Mouse (Mus musculus): ENCODE measurements around the gene Gm21958. TPM values are rescaled to one million over a fixed set of nuclear protein-coding genes. Genes with fewer than 3 reads are reported as not detected.
A peak's percentile ranks its signal among the peaks of the same experiment; 100 is the strongest.
"Not testable (repeated sequence)": the region's sequence is repeated elsewhere in the genome, so short reads cannot be mapped to it uniquely, and the experiment has no call there.

Gm21958 gene
- total RNA-seq, 2 experiments from 2014 or later, result not detected

DNA sequence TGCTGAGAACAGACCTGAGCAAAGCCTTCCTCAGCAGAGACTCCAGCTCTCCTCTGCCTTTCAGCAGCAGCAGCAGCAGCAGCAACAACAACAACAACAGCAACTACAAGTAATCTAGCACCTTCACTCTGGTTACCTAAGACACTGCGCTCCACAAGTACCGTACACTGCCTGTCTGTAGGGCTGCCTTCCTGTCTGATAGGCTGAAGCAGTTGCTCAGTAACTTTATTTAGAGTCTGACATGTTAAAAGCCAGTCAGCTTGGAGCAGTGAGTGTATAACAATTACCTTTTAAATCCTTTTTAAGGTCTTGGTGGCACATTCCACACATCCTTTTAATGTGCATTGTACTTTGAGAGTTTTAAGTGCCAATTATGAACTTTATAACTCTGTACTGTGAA lies 13.4 kb upstream of the Gm21958 start:
- intact Hi-C loops (cut with DNase I), result no loop called here

DNA sequence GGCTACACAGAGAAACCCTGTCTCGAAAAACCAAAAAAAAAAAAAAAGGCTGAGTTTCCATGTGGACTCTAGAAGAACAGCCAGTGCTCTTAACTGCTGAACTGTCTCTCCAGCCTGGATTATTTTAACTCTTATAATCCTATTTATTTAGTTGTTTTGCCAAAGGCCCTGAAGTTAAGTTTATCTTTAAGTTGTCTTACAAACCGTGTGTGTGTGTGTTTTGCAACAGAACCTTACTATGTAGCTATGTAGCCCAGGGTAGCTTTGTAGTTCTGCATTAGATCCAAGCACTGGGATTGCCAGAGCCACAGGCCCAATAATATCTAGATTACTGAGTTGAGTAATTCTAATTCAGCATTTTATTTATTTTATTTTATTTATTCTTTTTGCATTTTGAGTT lies 11.2 kb upstream of the Gm21958 start:
- no peak for DNase-seq (ENCODE audit: low spot score in 2 of 2)
- intact Hi-C loops (cut with DNase I), result no loop called here

More for the DNA sequence above, 13.4 kb upstream of the Gm21958 start:
- no peak for DNase-seq (ENCODE audit: low spot score in 2 of 2)

DNA sequence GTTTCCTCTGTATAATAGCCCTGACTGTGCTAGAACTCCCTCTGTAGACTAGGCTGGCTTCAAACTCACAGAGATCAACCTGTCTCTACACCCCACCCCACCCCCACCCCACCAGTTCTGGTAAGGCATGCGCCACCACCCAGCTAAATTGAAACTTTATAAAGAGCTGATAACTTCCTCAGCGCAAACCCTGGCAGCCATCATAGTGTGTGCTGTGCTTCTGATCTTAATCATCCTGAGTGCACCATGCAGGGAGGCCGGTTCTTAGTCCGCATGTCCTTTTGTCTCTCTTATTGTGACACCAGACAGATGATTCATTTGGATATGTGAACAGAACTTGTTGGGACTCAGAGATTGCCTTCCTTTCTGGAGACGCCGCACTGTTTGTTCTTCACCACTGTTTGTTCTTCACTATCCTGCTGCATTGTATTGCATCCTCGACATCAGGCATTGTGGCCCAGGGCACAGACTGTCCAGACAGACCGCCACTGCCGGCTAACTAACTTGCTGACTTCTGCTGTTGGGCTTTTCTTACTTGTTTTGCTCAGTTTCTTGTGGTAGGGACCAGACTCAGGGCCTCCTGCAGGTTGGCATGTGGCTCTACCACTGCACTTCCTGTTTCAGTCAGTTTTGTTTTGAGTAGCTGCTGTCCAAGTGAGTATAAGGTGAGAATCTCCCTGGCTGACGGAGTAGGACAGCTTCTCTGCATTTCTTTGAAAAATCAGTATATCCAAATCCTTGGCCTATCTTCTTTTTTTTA lies 9.8 kb upstream of the Gm21958 start:
- DNase-seq (ENCODE audit: low spot score in 2 of 2), result peak; percentile 9 to 23

DNA sequence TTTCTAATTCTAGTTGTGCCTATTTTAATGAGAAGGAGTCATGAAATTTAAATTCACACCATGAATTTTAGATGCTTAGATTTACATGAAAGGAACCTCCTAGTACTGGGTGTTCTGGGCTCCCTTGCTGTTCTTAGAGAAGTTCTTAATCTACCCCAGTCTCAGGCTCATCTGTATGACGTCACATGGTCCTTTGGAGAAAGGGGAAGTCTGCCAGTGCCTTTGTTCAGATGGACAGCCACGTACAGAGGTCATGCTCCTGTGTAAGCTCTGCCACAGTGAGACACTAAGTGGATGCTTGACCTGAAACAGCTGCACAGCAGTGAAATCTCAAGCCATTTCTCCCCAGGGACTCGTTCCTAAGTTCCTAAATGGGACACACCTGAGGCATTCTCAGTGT lies 4.8 kb upstream of the Gm21958 start:
- intact Hi-C loops (cut with DNase I), result no loop called here
- peak in 1 of 2 experiments; percentile 28 for DNase-seq (ENCODE audit: low spot score in 2 of 2)

More for the DNA sequence above, 9.8 kb upstream of the Gm21958 start:
- intact Hi-C loops (cut with DNase I), result no loop called here

DNA sequence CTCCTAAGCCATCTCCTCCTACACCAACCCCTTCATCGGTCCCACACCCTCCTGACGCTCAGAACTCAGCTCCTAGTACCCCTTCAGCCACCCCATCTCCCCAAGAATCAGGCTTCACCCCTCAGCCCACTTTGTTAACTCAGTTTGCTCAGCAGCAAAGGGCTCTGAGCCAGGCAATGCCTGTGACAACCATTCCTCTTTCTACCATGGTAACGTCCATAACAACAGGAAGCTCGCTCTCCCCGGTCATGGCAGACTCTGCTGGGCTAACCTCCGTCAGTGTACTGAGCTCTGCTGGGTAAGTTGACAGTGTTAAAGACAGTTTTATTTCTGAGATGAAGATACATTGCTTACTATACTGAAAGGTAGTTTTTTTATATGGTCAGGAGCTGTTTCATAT lies 3.2 kb upstream of the Gm21958 start:
- intact Hi-C loops (cut with DNase I), result no loop called here
- no peak for DNase-seq (ENCODE audit: low spot score in 2 of 2)

DNA sequence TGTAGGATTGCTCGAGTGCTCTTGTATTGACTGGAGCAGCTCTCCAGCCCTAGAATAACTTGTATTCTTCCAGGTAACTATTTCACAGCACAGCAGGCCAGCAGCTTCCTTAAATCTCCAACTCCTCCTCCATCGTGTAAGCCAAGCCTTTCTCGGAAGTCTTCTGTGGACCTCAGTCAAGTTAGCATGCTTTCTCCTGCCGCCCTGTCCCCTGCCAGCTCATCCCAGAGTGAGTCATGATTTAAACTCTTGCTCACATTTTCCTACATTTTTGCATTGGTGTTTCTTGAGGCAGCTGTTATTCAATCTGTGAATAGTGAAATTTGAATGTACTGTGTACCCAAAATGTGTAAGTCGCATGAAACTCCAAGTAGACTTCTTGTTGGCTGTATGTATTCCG lies 1.3 kb upstream of the Gm21958 start:
- DNase-seq (ENCODE audit: low spot score in 2 of 2), result peak; percentile 22 to 50
- intact Hi-C loops (cut with DNase I), result no loop called here

DNA sequence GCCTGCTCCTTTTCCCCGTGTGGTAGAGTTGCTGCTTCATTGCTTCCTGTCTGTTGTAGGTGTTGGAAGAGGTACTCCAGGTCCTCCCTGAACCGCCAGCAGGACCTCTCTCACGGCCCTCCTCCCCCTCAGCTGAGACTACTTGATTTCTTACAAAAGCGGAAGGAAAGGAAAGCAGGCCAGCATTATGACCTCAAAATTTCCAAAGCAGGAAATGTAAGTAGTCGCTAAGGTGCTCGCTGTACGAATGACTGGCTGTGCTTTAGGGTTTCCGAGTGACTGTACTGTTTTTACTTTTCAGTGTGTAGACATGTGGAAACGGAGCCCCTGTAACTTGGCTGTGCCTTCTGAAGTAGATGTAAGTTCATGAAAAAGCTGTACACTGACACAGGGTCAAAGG lies 5.2 kb downstream of the Gm21958 start:
- intact Hi-C loops (cut with DNase I), result no loop called here

DNA sequence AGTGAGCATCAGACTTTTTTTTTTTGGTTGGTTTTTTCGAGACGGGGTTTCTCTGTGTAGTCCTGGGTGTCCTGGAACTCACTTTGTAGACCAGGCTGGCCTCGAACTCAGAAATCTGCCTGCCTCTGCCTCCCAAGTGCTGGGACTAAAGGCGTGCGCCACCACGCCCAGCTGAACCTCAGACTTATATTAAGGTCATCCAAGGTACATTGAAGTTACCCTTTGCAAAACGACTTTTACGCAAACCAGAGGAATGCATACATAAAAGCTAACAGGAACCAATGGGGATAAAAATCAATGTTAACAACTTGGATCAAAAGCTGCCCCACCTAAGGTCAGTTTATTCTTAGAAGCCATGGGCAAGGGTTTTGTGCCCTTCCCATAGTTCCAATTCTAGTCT lies 10.0 kb downstream of the Gm21958 start:
- intact Hi-C loops (cut with DNase I); DNase-seq (ENCODE audit: low spot score in 2 of 2): not testable (repeated sequence)

More for the DNA sequence above, 5.2 kb downstream of the Gm21958 start:
- no peak for DNase-seq (ENCODE audit: low spot score in 2 of 2)

DNA sequence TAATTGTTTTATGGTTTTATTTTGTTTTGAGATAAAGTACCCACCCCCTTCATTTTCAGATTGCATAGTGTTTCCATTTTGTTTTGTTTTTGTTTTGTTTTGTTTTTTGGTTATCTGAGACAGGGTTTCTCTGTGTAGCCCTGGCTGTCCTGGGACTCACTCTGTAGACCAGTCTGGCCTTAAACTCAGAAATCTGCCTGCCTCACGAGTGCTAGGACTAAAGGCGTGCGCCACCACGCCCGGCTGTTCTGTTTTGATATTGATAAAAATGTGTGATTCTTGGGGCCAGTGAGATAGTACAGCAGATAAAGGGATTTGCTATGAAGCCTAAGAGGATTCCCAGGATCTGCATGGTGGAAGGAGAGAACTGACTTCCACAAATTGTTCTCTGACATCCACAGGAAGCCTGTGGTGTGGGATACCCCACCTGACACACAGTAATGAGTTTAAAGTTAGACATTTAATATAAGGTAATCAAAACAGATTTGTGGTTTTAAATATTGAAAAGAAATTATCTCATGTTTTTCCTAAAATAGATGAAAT lies 14.3 kb downstream of the Gm21958 start:
- DNase-seq (ENCODE audit: low spot score in 2 of 2), result no peak
- intact Hi-C loops (cut with DNase I), result no loop called here

DNA sequence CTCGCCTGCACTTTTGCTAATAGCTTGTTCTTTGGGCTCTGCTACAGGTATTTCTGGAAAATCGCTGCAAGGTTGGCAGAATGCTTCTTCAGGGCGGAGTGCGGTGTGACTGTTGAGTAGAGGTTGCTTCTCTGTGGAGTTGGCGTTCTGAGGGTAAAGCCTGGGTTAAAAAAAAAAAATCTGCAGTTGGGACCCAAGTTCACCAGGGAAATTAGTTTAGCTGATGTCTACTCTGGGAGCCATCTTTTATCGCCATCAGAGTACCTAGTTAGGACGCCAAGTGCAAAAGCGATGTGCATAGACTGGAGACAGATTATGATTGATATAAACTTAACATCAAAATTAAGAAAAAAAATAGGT lies 21.1 kb downstream of the Gm21958 start:
- intact Hi-C loops (cut with DNase I), result loop anchor here (5.0 kb wide), 1 partner anchor 536 kb away; the partner anchor contains the start of gene Trpc4
- no peak for DNase-seq (ENCODE audit: low spot score in 2 of 2)

DNA sequence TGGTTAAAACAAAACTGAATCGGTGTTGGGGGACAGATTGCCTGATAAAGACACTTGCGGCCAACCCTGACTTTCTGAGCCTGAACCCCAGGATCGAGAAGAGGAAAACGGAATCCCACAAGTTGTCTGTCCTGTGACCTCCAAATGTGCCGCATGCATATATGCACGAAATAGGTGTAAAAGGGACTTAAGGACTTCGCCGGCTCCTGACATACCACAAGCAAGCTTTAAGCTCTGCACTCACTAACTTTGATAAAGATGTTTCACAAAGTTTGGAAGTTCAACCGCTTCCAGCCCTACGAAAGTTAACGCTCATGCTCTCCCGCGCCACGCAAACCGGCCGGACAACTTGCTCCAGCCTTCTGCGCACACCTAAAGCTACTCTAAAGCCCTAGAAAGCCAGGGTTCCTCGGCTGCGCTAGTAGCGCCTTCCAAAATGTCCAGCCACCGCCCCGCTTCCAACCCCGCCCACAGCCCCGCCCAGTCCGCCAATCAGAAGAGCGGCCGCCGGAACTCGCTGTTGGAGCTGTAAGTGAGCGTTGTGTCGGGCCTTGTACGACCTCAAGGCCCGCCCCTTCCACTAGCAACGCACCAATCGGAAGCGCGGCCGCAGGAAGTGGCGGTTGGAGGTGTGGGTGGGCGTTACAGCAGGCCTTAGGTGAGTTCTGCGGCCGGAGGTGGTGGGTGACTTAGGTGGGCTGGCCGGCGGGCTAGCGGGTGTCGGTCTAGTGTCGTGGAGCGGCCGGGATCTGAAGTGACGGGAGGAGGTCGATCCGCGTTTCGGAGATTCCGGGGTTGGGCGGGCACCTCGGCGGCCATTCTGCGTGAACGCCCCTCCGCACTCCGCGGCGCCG lies 21.7 kb downstream of the Gm21958 start, which contains the start of gene Supt20:
Gene Supt20, plus strand, starts transcription at position 606 of the 854 bp plus-strand sequence.
- intact Hi-C loops (cut with DNase I), result loop anchor here (5.0 kb wide), 1 partner anchor 535 kb away; the partner anchor contains the start of gene Trpc4
- peak; percentile 93 for DNase-seq (ENCODE audit: low spot score in 2 of 2)

DNA sequence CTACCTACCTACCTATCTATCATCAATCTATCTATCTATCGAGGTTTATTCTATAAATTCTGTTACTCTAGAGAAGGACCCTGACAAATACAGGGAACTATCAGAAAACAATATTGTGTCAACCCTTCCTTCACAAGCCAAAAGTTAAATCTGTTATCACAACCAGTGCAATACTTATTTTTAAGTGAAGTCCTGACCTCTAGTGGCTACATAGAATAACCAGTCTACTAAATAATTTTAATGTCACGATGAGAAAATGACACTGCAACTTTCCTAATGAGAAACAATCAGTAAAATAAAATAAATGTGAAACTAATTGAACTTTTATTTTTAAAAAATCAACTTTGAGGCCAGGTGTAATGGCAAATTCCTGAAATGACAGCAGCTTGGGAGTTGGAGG lies 25.1 kb downstream of the Gm21958 start:
- DNase-seq (ENCODE audit: low spot score in 2 of 2), result no peak
- intact Hi-C loops (cut with DNase I), result loop anchor here (5.0 kb wide), 2 partner anchors 332 to 952 kb away; no protein-coding TSS in a partner anchor

DNA sequence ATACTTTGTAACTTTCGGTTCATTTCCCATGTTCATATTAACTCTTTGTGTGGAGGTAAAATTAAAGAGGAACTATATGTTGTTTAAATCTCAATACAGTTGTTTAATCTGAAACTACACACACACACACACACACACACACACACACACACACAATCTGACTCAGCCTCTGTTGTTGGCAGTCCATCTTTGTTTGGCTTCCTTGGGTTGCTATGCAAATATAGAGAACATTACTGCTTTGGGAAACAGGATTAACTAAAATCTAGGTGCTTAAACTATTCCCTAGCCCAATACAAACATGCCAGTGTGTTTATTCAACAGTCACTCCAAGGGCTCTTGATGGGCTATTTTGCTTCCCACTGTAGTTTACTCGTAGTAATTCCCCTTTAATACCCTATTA lies 26.9 kb downstream of the Gm21958 start:
- intact Hi-C loops (cut with DNase I), result loop anchor here (5.0 kb wide), 2 partner anchors 330 to 950 kb away; no protein-coding TSS in a partner anchor

DNA sequence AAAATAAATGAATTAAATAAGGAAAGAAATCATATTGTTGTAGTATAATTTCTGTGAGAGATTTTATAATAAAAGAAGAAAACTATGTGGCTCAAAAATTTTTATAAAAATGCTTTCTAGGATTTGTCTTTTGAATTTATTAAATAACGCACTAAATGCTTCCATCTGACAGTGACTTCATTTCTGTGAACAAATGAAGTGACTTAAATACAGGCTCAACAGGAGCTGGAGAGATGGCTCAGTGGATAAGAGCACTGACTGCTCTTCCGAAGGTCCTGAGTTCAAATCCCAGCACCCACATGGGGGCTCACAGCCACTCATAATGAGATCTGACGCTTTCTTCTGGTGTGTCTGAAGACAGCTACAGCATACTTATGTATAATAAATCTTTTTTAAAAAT lies 29.0 kb downstream of the Gm21958 start:
- intact Hi-C loops (cut with DNase I), result loop anchor here (5.0 kb wide), 2 partner anchors 328 to 948 kb away; no protein-coding TSS in a partner anchor
- DNase-seq (ENCODE audit: low spot score in 2 of 2), result no peak

More for the DNA sequence above, 26.9 kb downstream of the Gm21958 start:
- DNase-seq (ENCODE audit: low spot score in 2 of 2), result no peak

DNA sequence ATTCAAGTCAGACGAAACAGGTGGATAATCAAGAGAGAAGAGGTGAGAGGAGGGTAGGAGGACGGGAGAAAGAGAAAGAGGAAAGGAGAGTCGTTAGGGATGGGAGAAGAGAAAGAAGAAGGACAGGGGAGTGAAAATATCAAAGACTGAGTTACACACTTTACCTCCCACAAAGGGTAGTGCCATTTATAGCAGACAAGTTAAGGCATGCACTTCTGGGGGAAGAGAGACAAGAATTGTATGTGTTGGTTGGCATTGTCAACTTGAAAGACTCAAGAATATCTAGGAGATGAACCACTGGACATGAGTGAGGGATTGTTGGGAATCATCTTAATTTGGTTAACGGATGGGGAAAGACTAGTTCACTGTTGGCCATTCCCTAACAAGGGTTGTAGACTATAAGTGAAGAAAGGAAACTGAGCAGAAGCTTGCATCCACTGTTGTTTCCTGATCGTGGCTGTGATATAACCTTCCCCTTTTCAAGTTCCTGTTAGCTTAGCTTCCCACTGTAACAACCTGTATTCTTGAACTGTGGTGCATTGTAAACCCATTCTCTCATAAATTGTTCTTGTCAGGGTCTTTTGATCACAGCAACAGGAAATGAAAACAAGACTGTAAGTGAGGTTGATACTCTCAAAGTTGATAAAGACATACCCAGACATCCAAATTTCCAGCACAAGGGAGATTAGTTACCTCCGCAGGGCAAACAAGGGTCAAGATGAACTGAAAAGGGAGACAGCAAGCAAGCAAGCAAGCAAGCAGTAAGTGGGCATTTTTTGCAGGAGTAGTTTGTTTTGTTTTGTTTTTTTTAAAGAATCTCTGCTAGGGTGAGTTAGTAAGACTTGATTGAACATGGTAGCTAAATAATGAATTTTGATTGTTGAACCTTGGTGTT lies 32.6 kb downstream of the Gm21958 start:
- no peak for DNase-seq (ENCODE audit: low spot score in 2 of 2)
- intact Hi-C loops (cut with DNase I), result no loop called here

DNA sequence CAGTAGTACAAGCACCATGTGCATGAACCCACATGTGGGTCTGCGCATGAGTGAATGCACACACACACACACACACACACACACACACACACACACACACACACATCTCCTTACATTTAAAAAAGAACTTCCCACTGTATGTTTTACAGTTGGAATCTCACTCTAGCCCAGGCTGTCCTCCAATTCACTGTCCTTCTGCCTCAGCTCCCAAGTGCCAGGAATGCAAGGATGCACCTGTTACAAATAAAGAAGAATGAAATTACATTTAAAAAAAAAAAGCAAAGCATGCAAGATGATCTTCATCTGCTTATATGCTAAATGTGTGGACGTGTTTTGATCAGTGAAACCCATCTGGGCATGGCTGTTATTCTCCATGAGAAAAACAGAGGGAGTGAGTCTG lies 37.3 kb downstream of the Gm21958 start:
- intact Hi-C loops (cut with DNase I), result no loop called here
- DNase-seq (ENCODE audit: low spot score in 2 of 2), result peak in 1 of 2 experiments; percentile 25

DNA sequence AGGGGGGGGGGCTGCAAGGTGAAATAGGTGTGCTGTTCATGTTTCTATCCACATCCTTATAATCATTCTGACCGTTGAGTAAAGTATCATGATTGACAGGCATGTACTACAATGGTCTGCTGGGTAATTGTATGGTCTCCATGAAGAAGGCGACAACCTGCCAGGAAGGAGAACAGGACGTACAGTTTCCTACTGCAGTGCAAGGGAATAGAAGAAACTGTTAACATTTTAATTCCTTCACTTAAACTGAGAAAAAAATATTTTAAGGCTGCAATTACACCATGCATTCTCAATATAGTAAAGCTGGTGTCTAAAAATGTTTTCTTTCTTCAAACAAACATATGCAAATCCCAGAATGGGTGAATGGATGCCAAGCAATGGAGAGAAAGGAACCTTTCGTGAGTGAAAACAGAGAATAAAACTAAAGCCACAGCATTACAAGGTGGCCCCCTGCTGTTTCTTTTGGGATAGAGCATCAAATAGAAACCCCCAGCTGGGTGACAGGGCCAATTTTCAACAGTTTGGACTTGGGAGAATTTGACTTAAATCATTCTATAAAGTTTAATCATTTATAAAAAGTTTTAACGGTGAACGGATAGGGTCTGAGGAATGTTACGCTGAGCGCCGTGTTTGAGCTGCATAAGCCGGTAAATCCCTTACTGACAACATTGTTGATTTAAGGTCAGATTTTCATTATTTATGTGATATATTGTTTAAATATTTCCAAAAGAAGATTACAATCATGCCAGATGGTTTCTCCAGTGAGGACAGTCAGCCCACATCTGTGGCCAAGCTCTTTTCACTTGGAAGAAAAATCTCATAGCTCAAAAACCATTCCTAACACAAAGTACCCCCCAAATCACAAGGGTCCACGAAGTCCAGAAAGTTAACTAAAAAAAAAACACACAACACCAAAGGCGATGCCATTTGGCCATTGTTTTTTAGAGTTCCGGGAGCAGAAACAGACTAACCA lies 41.3 kb downstream of the Gm21958 start:
- intact Hi-C loops (cut with DNase I), result loop anchor here (1.0 to 5.0 kb wide), 2 partner anchors 316 to 516 kb away; partner anchors contain the start of gene Trpc4
- DNase-seq (ENCODE audit: low spot score in 2 of 2), result peak; percentile 79 to 80

DNA sequence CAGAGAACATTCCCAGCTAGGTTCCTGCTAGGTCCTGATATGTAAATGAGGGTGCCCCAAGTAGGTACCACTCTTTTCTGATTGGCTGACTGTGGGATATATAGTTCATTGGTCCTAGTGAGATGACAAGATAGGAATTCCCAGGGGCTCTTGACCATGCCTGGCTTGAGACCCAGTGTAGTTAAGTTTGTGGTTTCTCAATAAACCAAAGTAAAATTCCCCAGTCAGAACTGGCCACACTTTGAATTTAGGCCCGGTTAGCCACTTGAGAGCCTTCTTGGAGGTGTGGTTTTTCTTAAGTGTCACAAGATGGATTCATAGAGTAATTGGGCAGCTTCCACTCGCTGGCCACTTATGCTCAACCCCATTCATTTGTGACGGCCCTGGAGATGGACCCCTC lies 42.0 kb downstream of the Gm21958 start:
- no peak for DNase-seq (ENCODE audit: low spot score in 2 of 2)
- intact Hi-C loops (cut with DNase I), result loop anchor here (1.0 to 5.0 kb wide), 2 partner anchors 315 to 515 kb away; partner anchors contain the start of gene Trpc4
